10 mouse cellular contexts compared by ENCODE assay signal in genomic region chr12:79683350-79683749, GRCm38 (mm10).
A peak's percentile ranks its signal among the peaks of the same experiment; 100 is the strongest.
DNase-seq lines count a peak whose midpoint lies in the region; ATAC-seq and TF ChIP-seq lines count a peak whose summit lies in the region.
"Had no signal": no experiment of that assay in that cellular context is flagged by ENCODE, and none has a peak within 500 bp of the region (broad histone marks: within the 10 kb centered on the region; RNA-seq: fewer than 3 reads in every experiment).

No protein-coding gene starts in this region.

- 21% methylated on average over 3 of the region's 3 CpGs for WGBS in kidney, embryonic 16.5 days
- 19% methylated on average over 3 of the region's 3 CpGs for WGBS in embryonic facial prominence, embryonic 14.5 days
- 16% methylated on average over 3 of the region's 3 CpGs for WGBS in limb, embryonic 14.5 days

- TF ChIP-seq POLR2A in limb, embryonic 14.5 days (IDR thresholded peaks at IDR 0.05; ENCODE audit: borderline replicate concordance, extremely low read depth, insufficient read depth, insufficient read length), result no peak

- H3K9me3 ChIP-seq in kidney, embryonic 16.5 days (ENCODE audit: low read length), result no peaks in the 10 kb centered on the region
- H3K9me3 ChIP-seq in embryonic facial prominence, embryonic 14.5 days (ENCODE audit: control insufficient read depth, low read length), result no peaks in the 10 kb centered on the region
- no peaks in the 10 kb centered on the region for H3K9me3 ChIP-seq in limb, embryonic 14.5 days (ENCODE audit: control insufficient read depth, low read length)
- H3K9me3 ChIP-seq: hindbrain, embryonic 12.5 days had no signal

- no peak overlapping the region for H3K9ac ChIP-seq in kidney, embryonic 16.5 days (replicated peaks; ENCODE audit: low read length)
- no peak overlapping the region for H3K9ac ChIP-seq in embryonic facial prominence, embryonic 14.5 days (ENCODE audit: low read depth, low read length)
- H3K9ac ChIP-seq in limb, embryonic 14.5 days (ENCODE audit: low read depth, low read length, severe bottlenecking), result no peak overlapping the region
- H3K9ac ChIP-seq: hindbrain, embryonic 12.5 days had no signal

- H3K4me3 ChIP-seq in kidney, embryonic 16.5 days (ENCODE audit: low read length), result no peak overlapping the region
- H3K4me3 ChIP-seq in embryonic facial prominence, embryonic 14.5 days (ENCODE audit: low read depth, low read length), result no peak overlapping the region
- H3K4me3 ChIP-seq in limb, embryonic 14.5 days (replicated peaks; ENCODE audit: low read length), result no peak overlapping the region
- H3K4me3 ChIP-seq: hindbrain, embryonic 12.5 days had no signal

- H3K27ac ChIP-seq in kidney, embryonic 16.5 days (ENCODE audit: low read length), result peak overlapping the region; percentile 80
- peak overlapping the region; percentile 64 for H3K27ac ChIP-seq in embryonic facial prominence, embryonic 14.5 days (replicated peaks; ENCODE audit: low read depth, low read length)
- peak overlapping the region; percentile 56 for H3K27ac ChIP-seq in limb, embryonic 14.5 days (replicated peaks; ENCODE audit: low read depth, low read length)

- ATAC-seq in kidney, embryonic 16.5 days (ENCODE audit: low FRiP score, low TSS enrichment), result peak; percentile 64
- no peak for ATAC-seq in embryonic facial prominence, embryonic 14.5 days (ENCODE audit: low read depth)
- peak; percentile 56; the same call in 1 of the 2 replicates for ATAC-seq in limb, embryonic 14.5 days (ENCODE audit: low FRiP score, low read depth)

- peaks cover 46% of the 10 kb centered on the region for H3K4me1 ChIP-seq in kidney, embryonic 16.5 days (ENCODE audit: insufficient read depth, low read length)
- peaks cover 68% of the 10 kb centered on the region for H3K4me1 ChIP-seq in embryonic facial prominence, embryonic 14.5 days (ENCODE audit: control insufficient read depth, insufficient read depth, low read length)
- H3K4me1 ChIP-seq in limb, embryonic 14.5 days (ENCODE audit: control insufficient read depth, insufficient read depth, low read length), result peaks cover 48% of the 10 kb centered on the region

- DNase-seq in kidney, postnatal 36 days, result no peak
- peak; percentile 83 for DNase-seq in embryo, embryonic 10.5 days (ENCODE audit: low spot score)
- peak; percentile 79 for DNase-seq in embryonic facial prominence, embryonic 14.5 days (ENCODE audit: low spot score)
- peak; percentile 56 for DNase-seq in limb, embryonic 14.5 days (ENCODE audit: low spot score)
- no peak for DNase-seq in ovary, postnatal 36 days (ENCODE audit: low spot score)
- no peak for DNase-seq in urinary bladder, postnatal 4 days (ENCODE audit: low spot score in 2 of 2)
- no peak for DNase-seq in right cerebral cortex, postnatal 10 days (ENCODE audit: low spot score in 2 of 2)
- DNase-seq: thymus, postnatal 36 days had no signal

- no peaks in the 10 kb centered on the region for H3K27me3 ChIP-seq in kidney, embryonic 16.5 days (ENCODE audit: insufficient read depth, low read length)
- H3K27me3 ChIP-seq in embryonic facial prominence, embryonic 14.5 days (replicated peaks; ENCODE audit: control insufficient read depth, insufficient read depth, low read length), result no peaks in the 10 kb centered on the region
- H3K27me3 ChIP-seq in limb, embryonic 14.5 days (ENCODE audit: control insufficient read depth, insufficient read depth, low read length), result no peaks in the 10 kb centered on the region
- H3K27me3 ChIP-seq: hindbrain, embryonic 12.5 days had no signal

- no peak overlapping the region for H3K4me2 ChIP-seq in kidney, embryonic 16.5 days (replicated peaks; ENCODE audit: low read depth, low read length)
- H3K4me2 ChIP-seq in embryonic facial prominence, embryonic 14.5 days (ENCODE audit: low read depth, low read length), result no peak overlapping the region
- no peak overlapping the region for H3K4me2 ChIP-seq in limb, embryonic 14.5 days (replicated peaks; ENCODE audit: low read depth, low read length, severe bottlenecking)
- H3K4me2 ChIP-seq: hindbrain, embryonic 12.5 days had no signal

- no peaks in the 10 kb centered on the region for H3K36me3 ChIP-seq in kidney, embryonic 16.5 days (ENCODE audit: insufficient read depth, low read length)
- H3K36me3 ChIP-seq in embryonic facial prominence, embryonic 14.5 days (ENCODE audit: control insufficient read depth, insufficient read depth, low read length), result no peaks in the 10 kb centered on the region
- no peaks in the 10 kb centered on the region for H3K36me3 ChIP-seq in limb, embryonic 14.5 days (ENCODE audit: control insufficient read depth, insufficient read depth, low read length)
- H3K36me3 ChIP-seq: hindbrain, embryonic 12.5 days had no signal

Comparison
In these comparisons a context has a peak if more than half of its experiments do, and no peak if none do; other contexts are left out.
1. DNase-seq: peak in embryo, embryonic 10.5 days (single experiment), embryonic facial prominence, embryonic 14.5 days (single experiment) and limb, embryonic 14.5 days (single experiment); none in kidney, postnatal 36 days (0 of 2), ovary, postnatal 36 days (single experiment), urinary bladder, postnatal 4 days (0 of 2) and right cerebral cortex, postnatal 10 days (0 of 2).
2. Peak in every context shown above with its lines, with median percentiles within 50 percentile points of each other: H3K27ac ChIP-seq.